Mouse (Mus musculus) limb, embryonic 12.5 days (tissue): ENCODE measurements around the gene Nyx. TPM values are rescaled to one million over a fixed set of nuclear protein-coding genes. Genes with fewer than 3 reads are reported as not detected.

Source experiments
- ATAC-seq: fragments of 200-750 bp; cut with Nextera tagmentation; 2 replicates; pipeline ENCODE4 v1.8.0; 2017; ENCODE audit warnings: low read depth, moderate TSS enrichment; ENCODE audit not compliant: insufficient number of reproducible peaks, insufficient read depth, low FRiP score, low TSS enrichment
- H3K27ac ChIP-seq: fragments of 300-500 bp; sonication (generic); 2 replicates; pipeline ENCODE4 v1.5.1; 2016; ENCODE audit warnings: mild to moderate bottlenecking, moderate library complexity
- H3K27me3 ChIP-seq: fragments of 300-500 bp; sonication (generic); 2 replicates; pipeline ENCODE4 v1.6.1; 2016; ENCODE audit warnings: mild to moderate bottlenecking, moderate library complexity
- H3K36me3 ChIP-seq: fragments of 300-500 bp; sonication (generic); 2 replicates; pipeline ENCODE4 v1.6.1; 2016; ENCODE audit warnings: mild to moderate bottlenecking, moderate library complexity
- H3K4me1 ChIP-seq: fragments of 300-500 bp; sonication (generic); replicated peaks from 2 replicates; pipeline ENCODE4 v1.6.1; 2016
- H3K4me2 ChIP-seq: fragments of 300-500 bp; sonication (generic); 2 replicates; pipeline ENCODE4 v1.6.1; 2016; ENCODE audit warnings: mild to moderate bottlenecking, moderate library complexity
- H3K4me3 ChIP-seq: fragments of 300-500 bp; sonication (generic); replicated peaks from 2 replicates; pipeline ENCODE4 v1.5.1; 2016; ENCODE audit warnings: mild to moderate bottlenecking
- H3K9ac ChIP-seq: fragments of 300-500 bp; sonication (generic); replicated peaks from 2 replicates; pipeline ENCODE4 v1.6.1; 2016; ENCODE audit warnings: mild to moderate bottlenecking, moderate library complexity
- H3K9me3 ChIP-seq: fragments of 300-500 bp; sonication (generic); 2 replicates; pipeline ENCODE4 v1.6.1; 2016; ENCODE audit warnings: mild to moderate bottlenecking, moderate library complexity
- WGBS: fragments of 180-500 bp; shearing (Covaris S2); methylation state at CpG from one replicate; pipeline ENCODE4 v1.1.7; 2016; 5-methylcytosine and 5-hydroxymethylcytosine counted together
- polyA plus RNA-seq: library from polyadenylated mRNA; unstranded; fragments of >200 nt; fragmentation: Nextera tagmentation; extraction: Ambion mirVana; gene quantifications from 2 replicates; pipeline ENCODE4 v1.2.1, GENCODE M21; 2016

Nyx gene
- polyA plus RNA-seq, 1 experiment from 2014 or later: 0.09 TPM

DNA sequence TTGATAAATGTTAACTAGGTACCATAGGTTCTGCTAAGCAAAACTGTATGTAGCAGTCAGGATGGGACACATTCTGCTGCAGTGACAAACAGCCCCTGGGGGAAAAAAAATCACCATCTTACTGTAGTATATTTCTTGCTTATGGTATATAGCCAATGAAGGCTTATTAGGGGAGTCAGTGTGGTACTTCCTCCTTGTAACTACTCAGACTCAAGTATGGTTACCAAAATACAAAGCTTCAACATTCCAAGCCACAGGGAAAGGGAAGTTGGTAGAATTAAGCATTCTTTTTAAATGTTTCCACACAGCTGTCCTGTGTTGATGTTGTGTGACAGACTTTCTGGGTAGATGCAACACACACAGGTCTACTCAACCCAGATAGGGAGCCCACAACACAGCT lies 27.0 kb downstream of the Nyx start:
- no peaks in the 10 kb centered on the region for H3K4me1 ChIP-seq
- H3K9ac ChIP-seq: no peak overlapping the region
- H3K27ac ChIP-seq: no peak overlapping the region
- H3K36me3 ChIP-seq: no peaks in the 10 kb centered on the region
- H3K4me3 ChIP-seq: no peak overlapping the region
- ATAC-seq: no peak
- H3K27me3 ChIP-seq: 0 out of 2 replicates have a peak, but pooled peaks cover 4% of the 10 kb centered on the region
- no peak overlapping the region for H3K4me2 ChIP-seq
- no peaks in the 10 kb centered on the region for H3K9me3 ChIP-seq

DNA sequence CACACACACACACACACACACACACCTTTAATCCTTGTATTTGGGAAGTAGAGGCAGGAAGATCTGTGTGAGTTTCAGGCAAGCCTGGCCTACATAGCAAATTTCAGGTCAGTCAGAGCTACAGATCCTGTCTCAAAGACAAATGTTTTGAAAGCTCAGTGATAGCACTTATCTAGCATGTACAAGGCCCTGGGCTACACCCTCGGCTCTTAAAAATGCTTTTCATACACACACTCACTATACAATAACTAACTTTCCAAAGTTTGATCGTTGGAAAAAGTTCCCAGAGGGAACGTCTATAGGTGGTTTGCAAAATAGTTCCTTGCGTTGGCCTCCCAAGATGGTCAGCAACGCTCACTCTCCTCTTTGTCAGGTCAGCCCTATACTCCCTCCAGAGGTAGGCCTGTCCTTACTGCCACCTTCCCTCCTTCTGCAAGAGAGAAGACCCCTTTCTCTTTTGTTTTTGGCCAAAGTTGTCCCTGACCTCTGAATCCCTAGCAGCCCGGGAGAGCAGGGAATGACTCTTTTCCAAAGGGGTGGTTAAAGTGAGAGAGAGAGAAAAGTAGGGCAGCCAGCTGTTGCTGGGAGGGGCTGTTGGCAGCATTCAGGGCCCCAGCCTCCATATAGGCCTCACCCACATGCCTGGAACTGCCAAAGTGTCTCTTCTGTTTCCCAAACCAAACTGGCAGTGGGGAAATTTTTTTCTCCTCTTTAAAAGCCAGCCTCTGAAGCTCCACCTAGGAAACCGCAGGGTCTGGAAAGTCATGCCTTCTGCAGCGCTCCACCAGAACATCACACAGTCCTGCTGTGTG lies 29.2 kb downstream of the Nyx start:
- no peaks in the 10 kb centered on the region for H3K9me3 ChIP-seq
- no peak for ATAC-seq
- no peak overlapping the region for H3K27ac ChIP-seq
- H3K4me2 ChIP-seq: no peak overlapping the region
- no peaks in the 10 kb centered on the region for H3K4me1 ChIP-seq
- no peaks in the 10 kb centered on the region for H3K36me3 ChIP-seq
- H3K9ac ChIP-seq: no peak overlapping the region
- 74% methylated on average over 8 of the region's 8 CpGs for WGBS
- H3K4me3 ChIP-seq: no peak overlapping the region
- 0 out of 2 replicates have a peak, but pooled peaks cover 4% of the 10 kb centered on the region for H3K27me3 ChIP-seq

DNA sequence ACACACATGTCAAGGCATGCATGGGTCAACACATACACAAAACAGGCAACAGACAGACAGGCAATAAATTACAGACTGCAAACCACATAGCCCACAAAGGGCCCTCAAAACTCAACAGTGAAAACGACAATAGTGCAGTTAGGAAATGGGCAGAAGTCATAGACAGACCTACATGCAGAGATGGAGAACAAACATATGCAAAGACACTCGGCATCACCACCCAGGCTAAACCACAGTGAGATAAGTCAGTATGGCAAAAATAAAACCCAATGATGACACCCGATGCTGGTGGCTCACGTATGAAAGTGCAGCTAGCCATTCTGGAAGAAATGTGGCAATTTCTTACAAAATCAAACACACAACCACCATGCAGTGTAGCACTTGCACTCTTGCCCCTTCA lies 34.4 kb downstream of the Nyx start:
- Histone ChIP-seq H3K4me1 (no peaks in the 10 kb centered on the region), H3K27me3 (no peaks in the 10 kb centered on the region), H3K4me3 (no peak overlapping the region), H3K9ac (no peak overlapping the region), H3K36me3 (no peaks in the 10 kb centered on the region), H3K9me3 (no peaks in the 10 kb centered on the region), H3K4me2 (no peak overlapping the region), H3K27ac (no peak overlapping the region)
- no peak for ATAC-seq
- WGBS: 85% methylated on average over 4 of the region's 4 CpGs

DNA sequence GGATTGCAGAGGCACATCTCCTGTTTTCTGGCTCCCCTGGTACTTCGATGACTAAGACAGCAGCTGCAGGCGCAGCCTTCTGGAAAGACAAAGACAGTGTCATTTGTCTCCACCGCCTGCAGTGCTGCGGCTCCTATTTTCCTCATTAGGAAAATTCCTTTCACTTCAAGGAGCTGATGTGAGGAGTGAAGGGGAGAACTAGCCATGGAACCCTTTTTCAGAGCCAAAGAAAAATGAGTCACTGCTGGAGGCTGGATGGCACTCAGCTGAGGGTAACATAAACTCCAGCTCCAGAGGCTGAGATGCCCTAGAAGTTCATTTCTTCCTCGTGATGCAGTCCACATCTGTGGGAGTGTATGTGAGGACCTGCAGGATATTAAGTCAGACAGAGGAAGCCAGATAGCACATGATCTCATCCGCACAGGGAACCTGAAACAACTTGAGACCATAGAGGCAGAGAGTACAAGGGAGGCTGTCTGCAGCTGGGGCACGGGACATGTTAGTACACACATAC lies 37.0 kb downstream of the Nyx start:
- H3K9me3 ChIP-seq: no peaks in the 10 kb centered on the region
- no peak overlapping the region for H3K4me3 ChIP-seq
- no peak overlapping the region for H3K4me2 ChIP-seq
- H3K27me3 ChIP-seq: no peaks in the 10 kb centered on the region
- 66% methylated on average over 7 of the region's 7 CpGs for WGBS
- ATAC-seq: no peak
- H3K4me1 ChIP-seq: no peaks in the 10 kb centered on the region
- H3K36me3 ChIP-seq: no peaks in the 10 kb centered on the region
- no peak overlapping the region for H3K9ac ChIP-seq
- H3K27ac ChIP-seq: no peak overlapping the region

DNA sequence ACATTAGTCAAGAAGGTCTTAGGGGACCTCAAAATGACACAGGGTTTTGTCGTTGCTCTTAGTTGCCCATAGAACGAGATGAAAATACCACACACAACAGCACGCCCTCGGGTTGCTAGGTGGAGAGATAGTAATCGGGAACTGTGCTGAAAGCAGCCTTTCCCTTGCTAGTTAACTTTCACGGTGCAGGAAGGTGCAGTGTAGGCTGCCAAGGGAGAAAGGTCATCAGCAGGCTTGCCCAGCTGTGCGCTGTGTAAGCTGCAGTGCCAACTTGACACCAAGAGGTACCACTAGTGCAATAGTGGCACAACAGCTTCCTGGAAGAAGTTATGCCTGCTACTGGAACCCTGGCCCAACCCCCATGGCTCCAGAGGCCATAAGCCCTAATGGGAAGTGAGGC lies 38.5 kb downstream of the Nyx start:
- Histone ChIP-seq H3K4me2 (no peak overlapping the region), H3K4me1 (no peaks in the 10 kb centered on the region), H3K4me3 (no peak overlapping the region), H3K9me3 (no peaks in the 10 kb centered on the region), H3K36me3 (no peaks in the 10 kb centered on the region), H3K27me3 (no peaks in the 10 kb centered on the region; the same call in 1 of the 2 replicates), H3K9ac (no peak overlapping the region), H3K27ac (no peak overlapping the region)
- no peak for ATAC-seq
- 92% methylated on average over 7 of the region's 7 CpGs for WGBS

DNA sequence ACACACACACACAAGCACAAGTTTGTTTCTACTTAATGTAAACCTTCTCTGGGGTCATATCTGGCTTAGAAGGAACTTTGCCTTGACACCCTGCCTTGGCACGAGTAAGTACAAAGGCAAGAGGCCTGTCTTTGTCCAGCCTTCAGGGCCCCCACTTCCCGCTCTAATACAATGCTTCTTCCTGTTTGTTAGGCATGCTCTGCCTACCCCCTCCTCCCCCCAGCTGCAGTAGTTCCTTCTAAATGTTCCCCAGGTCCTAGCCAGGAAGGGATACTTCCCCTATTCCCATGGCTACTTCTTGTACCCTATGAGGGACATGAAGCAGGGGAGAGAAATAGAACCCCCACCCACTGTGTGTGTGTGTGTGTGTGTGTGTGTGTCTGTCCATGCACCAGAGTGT lies 40.5 kb downstream of the Nyx start:
- no peak for ATAC-seq
- Histone ChIP-seq H3K27me3 (no peaks in the 10 kb centered on the region; the same call in 1 of the 2 replicates), H3K4me3 (no peak overlapping the region), H3K27ac (no peak overlapping the region), H3K4me1 (no peaks in the 10 kb centered on the region), H3K36me3 (no peaks in the 10 kb centered on the region), H3K9me3 (no peaks in the 10 kb centered on the region), H3K9ac (no peak overlapping the region), H3K4me2 (no peak overlapping the region)
- 92% methylated on average over 2 of the region's 2 CpGs for WGBS

DNA sequence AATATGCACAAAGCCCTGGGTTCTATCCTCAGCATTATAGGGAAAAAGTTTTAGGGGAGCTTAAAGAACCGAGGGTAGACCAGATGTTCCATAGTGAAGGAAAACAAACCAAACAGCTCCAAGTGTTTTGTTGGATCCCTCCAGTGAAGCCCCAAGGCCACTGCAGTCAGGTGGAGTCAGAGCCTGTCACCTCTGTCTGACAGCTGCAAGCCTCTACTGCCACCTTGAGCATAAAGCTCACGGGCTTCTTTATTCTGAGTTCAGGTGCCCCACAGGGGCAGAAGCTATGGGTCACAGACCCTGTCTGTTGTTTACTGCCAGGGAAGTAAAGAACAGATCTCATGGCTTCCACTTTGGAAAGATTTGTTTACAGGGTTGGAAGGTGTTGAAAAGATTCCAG lies 47.2 kb downstream of the Nyx start:
- no peak for ATAC-seq
- H3K9me3 ChIP-seq: no peaks in the 10 kb centered on the region
- H3K9ac ChIP-seq: no peak overlapping the region
- H3K27ac ChIP-seq: no peak overlapping the region
- no peak overlapping the region for H3K4me2 ChIP-seq
- no peak overlapping the region for H3K4me3 ChIP-seq
- H3K27me3 ChIP-seq: peaks cover 15% of the 10 kb centered on the region
- no peaks in the 10 kb centered on the region for H3K4me1 ChIP-seq
- no peaks in the 10 kb centered on the region for H3K36me3 ChIP-seq
- WGBS: 48% methylated on average over 2 of the region's 2 CpGs

DNA sequence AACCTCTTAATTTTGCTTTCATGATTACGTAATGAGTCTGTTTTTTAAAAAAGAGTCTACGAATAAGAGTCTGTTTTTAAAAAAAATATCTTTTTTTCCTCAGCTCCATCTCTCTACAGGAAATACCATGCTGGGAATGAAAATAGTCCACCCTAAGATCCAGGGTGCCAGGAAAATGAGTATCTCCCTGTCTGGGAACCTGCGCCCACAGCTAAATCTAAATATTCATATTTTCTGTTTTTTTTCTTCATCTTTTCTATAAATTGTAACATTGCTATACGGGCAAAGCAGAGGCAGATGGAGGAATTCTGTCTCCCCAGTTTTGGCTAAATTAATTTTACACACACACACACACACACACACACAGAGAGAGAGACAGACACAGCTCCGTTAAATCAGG lies 48.0 kb downstream of the Nyx start:
- Histone ChIP-seq H3K9ac (no peak overlapping the region), H3K27me3 (peaks cover 15% of the 10 kb centered on the region), H3K4me3 (no peak overlapping the region), H3K9me3 (no peaks in the 10 kb centered on the region), H3K4me2 (no peak overlapping the region), H3K36me3 (no peaks in the 10 kb centered on the region), H3K27ac (no peak overlapping the region), H3K4me1 (no peaks in the 10 kb centered on the region)
- WGBS: 85% methylated on average over 5 of the region's 5 CpGs
- no peak for ATAC-seq

DNA sequence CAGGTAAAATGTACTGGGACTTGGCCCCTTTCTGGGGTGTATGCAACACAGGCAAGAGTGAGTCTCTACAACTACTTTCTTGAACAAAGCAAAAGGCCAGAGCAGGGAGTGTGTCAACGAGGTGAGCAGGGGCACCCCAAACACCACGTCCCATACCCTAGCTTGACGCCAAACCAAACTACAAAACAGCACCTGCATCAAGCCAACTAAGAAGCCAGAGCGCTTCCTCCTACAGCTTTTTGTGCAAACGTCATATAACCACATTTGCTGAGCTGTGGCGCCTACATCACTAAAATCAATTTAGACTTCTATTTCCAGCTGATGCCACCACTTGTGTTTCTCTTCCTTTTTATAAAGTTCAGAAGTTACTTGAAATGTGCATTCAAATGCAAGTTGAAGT lies 50.5 kb downstream of the Nyx start:
- H3K9ac ChIP-seq: no peak overlapping the region
- no peak for ATAC-seq
- H3K4me1 ChIP-seq: no peaks in the 10 kb centered on the region
- no peak overlapping the region for H3K4me2 ChIP-seq
- no peaks in the 10 kb centered on the region for H3K36me3 ChIP-seq
- H3K27ac ChIP-seq: no peak overlapping the region
- H3K4me3 ChIP-seq: no peak overlapping the region
- H3K9me3 ChIP-seq: no peaks in the 10 kb centered on the region
- 94% methylated on average over 6 of the region's 6 CpGs for WGBS
- H3K27me3 ChIP-seq: peaks cover 26% of the 10 kb centered on the region

DNA sequence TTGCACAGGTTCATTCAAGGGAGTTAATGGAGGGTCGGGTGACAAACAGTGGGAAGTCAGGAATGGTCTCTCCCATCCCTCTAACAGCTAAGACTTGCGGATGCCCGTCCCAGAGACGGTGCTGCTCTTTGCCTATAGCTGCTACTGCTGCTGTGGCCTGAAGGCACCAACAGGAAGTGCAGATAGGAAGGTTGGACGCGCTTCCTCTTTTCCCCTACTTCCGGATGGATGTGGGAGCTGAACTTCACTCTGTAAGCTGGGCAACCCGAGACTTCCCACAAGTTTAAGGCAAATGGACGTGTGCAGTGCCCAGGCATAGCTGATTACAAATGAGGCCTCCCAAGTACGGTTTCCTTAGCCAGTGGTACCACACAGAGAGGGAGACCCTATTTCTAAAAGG lies 52.1 kb downstream of the Nyx start:
- no peaks in the 10 kb centered on the region for H3K4me1 ChIP-seq
- WGBS: 81% methylated on average over 10 of the region's 10 CpGs
- peaks cover 26% of the 10 kb centered on the region for H3K27me3 ChIP-seq
- H3K9me3 ChIP-seq: no peaks in the 10 kb centered on the region
- no peak overlapping the region for H3K4me2 ChIP-seq
- no peak overlapping the region for H3K9ac ChIP-seq
- H3K27ac ChIP-seq: no peak overlapping the region
- no peak overlapping the region for H3K4me3 ChIP-seq
- no peaks in the 10 kb centered on the region for H3K36me3 ChIP-seq
- ATAC-seq: no peak

DNA sequence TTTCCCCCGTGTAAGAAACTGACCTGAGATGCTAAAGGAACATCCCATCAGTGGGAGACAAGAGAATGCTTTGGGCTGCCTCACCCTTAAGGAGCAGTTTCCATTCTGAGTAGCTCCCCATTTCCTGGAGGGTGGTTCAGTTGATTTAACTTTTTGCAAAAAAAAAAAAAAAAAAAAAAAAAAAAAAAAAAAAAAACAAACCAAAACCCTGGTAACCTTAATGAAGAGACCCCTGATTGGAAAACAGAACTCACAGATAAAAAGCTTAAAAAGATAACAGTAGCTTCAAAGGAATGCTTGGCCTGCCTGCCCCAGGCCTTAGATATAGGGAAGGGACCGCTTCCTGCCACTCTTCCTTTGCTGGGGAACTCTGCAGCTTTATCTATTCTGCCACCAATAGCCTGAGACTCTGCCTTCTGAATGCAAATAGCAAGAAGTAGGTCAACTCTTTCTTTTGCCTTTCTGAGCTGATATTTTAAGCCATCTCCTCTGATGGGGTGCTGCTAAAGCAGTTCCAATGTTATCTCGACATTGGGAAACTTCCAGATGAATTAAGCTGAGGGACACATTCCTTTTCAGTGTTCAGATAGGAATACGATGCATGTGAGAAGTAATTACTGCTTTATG lies 53.0 kb downstream of the Nyx start:
- no peaks in the 10 kb centered on the region for H3K36me3 ChIP-seq
- peaks cover 26% of the 10 kb centered on the region for H3K27me3 ChIP-seq
- ATAC-seq: no peak
- H3K4me1 ChIP-seq: no peaks in the 10 kb centered on the region
- no peak overlapping the region for H3K27ac ChIP-seq
- H3K9ac ChIP-seq: no peak overlapping the region
- no peak overlapping the region for H3K4me3 ChIP-seq
- WGBS: 87% methylated on average over 4 of the region's 4 CpGs
- no peaks in the 10 kb centered on the region for H3K9me3 ChIP-seq
- no peak overlapping the region for H3K4me2 ChIP-seq
